In genomic region chr13:91823735-91824134, GRCm38 (mm10) we compare ENCODE assay signal across 19 mouse cellular contexts. TPM values are rescaled to one million over a fixed set of nuclear protein-coding genes. Genes with fewer than 3 reads are reported as not detected.
"Had no signal": no experiment of that assay in that cellular context is flagged by ENCODE, and none has a peak within 500 bp of the region (broad histone marks: within the 10 kb centered on the region; RNA-seq: fewer than 3 reads in every experiment).

No protein-coding gene starts in this region.

- H3K9ac ChIP-seq: kidney, embryonic 15.5 days; limb, embryonic 15.5 days; liver, embryonic 12.5 days; lung, embryonic 14.5 days; midbrain, embryonic 15.5 days; neural tube, embryonic 13.5 days; stomach, embryonic 15.5 days had no signal

- H3K27me3 ChIP-seq: kidney, embryonic 15.5 days; limb, embryonic 15.5 days; liver, embryonic 12.5 days; midbrain, embryonic 15.5 days; neural tube, embryonic 13.5 days; stomach, embryonic 15.5 days had no signal

- H3K4me1 ChIP-seq: kidney, embryonic 15.5 days; limb, embryonic 15.5 days; liver, embryonic 12.5 days; midbrain, embryonic 10.5 days; midbrain, embryonic 15.5 days; stomach, embryonic 15.5 days had no signal

- ATAC-seq: intestine, embryonic 16.5 days; liver, embryonic 12.5 days; midbrain, embryonic 15.5 days had no signal

- H3K9me3 ChIP-seq: kidney, embryonic 15.5 days; limb, embryonic 15.5 days; liver, embryonic 12.5 days; midbrain, embryonic 10.5 days; midbrain, embryonic 15.5 days; neural tube, embryonic 13.5 days; stomach, embryonic 15.5 days had no signal

- DNase-seq: kidney, adult 2 months; kidney, postnatal 14 days; layer of hippocampus, postnatal 36 days; lung, embryonic 14.5 days; lung, postnatal 10 days; lung, postnatal 4 days; right cerebral cortex, postnatal 4 days; thymus, postnatal 36 days had no signal

- H3K36me3 ChIP-seq: kidney, embryonic 15.5 days; limb, embryonic 15.5 days; liver, embryonic 12.5 days; midbrain, embryonic 10.5 days; midbrain, embryonic 15.5 days; neural tube, embryonic 13.5 days; stomach, embryonic 15.5 days had no signal

- H3K4me3 ChIP-seq: kidney, embryonic 15.5 days; limb, embryonic 15.5 days; liver, embryonic 12.5 days; midbrain, embryonic 10.5 days; midbrain, embryonic 15.5 days; neural tube, embryonic 13.5 days; stomach, embryonic 15.5 days had no signal

- H3K27ac ChIP-seq: kidney, embryonic 15.5 days; limb, embryonic 15.5 days; liver, embryonic 12.5 days; midbrain, embryonic 10.5 days; midbrain, embryonic 15.5 days; neural tube, embryonic 13.5 days; stomach, embryonic 15.5 days had no signal

- H3K4me2 ChIP-seq: kidney, embryonic 15.5 days; limb, embryonic 15.5 days; liver, embryonic 12.5 days; lung, embryonic 14.5 days; midbrain, embryonic 15.5 days; neural tube, embryonic 13.5 days; stomach, embryonic 15.5 days had no signal

RNA-seq across cellular contexts. Expression of gene Ckmt2, which starts 53.0 kb away (rescaled TPM):
- total RNA-seq: left cerebral cortex, postnatal 25 days; megakaryocyte, adult 5-6 weeks had no signal
- polyA plus RNA-seq: liver, embryonic 12.5 days; lung, embryonic 14.5 days; midbrain, embryonic 10.5 days; midbrain, embryonic 15.5 days; thymus, postnatal 0 days had no signal
